In genomic region chr15:81594146-81594696, GRCm38 (mm10) we compare ENCODE assay signal across 13 mouse cellular contexts. TPM values are rescaled to one million over a fixed set of nuclear protein-coding genes. Genes with fewer than 3 reads are reported as not detected.
DNase-seq lines count a peak whose midpoint lies in the region; ATAC-seq lines count a peak whose summit lies in the region.
"Had no signal": no experiment of that assay in that cellular context is flagged by ENCODE, and none has a peak within 500 bp of the region (broad histone marks: within the 10 kb centered on the region; RNA-seq: fewer than 3 reads in every experiment).

No protein-coding gene starts in this region.

- peak; percentile 9 to 21 for DNase-seq in B cell, adult 2 months
- DNase-seq in MEL-GATA-1-ER (ENCODE audit: extremely low read depth, low read depth): peak; percentile 59
- DNase-seq in layer of hippocampus, adult 8-10 months (ENCODE audit: low spot score in 2 of 2): no peak
- DNase-seq in thymus, postnatal 0 days (ENCODE audit: low spot score): no peak
- no peak for DNase-seq in right cerebral cortex, postnatal 14 days
- DNase-seq: adrenal gland, adult 2 months; adrenal gland, postnatal 25 days; cerebellum, adult 18-20 months; cerebellum, postnatal 10 days; gastrocnemius, postnatal 10 days had no signal

- ATAC-seq in megakaryocyte, adult 5-6 weeks (ENCODE audit: poor library complexity, severe bottlenecking): peak; percentile 67
- ATAC-seq: forebrain, embryonic 16.5 days; intestine, embryonic 15.5 days had no signal

RNA-seq across cellular contexts. Expression of gene Ep300, which starts 9.1 kb away (rescaled TPM):
- 218 and 236 TPM in 2 replicates for total RNA-seq in megakaryocyte, adult 5-6 weeks (2015)
- total RNA-seq in megakaryocyte, adult 5-6 weeks (2017): 46.5 and 76.5 TPM in 2 replicates
- 10 to 100 TPM; 64.5 to 80.0 (median 74.6) TPM for total RNA-seq in layer of hippocampus, adult 8-10 months (2022)
- polyA plus RNA-seq in thymus, postnatal 0 days (2015; fragmentation: Nextera tagmentation; extraction: Ambion mirVana): 9.5 and 11.7 TPM in 2 replicates

Comparison
In these comparisons a context has a peak if more than half of its experiments do, and no peak if none do; other contexts are left out.
1. DNase-seq: peak in B cell, adult 2 months (2 of 2) and MEL-GATA-1-ER (single experiment); none in layer of hippocampus, adult 8-10 months (0 of 2), thymus, postnatal 0 days (single experiment) and right cerebral cortex, postnatal 14 days (single experiment).